Mouse (Mus musculus) MEL (cell line): ENCODE results near the gene Synpo2. TPM values are rescaled to one million over a fixed set of nuclear protein-coding genes. Genes with fewer than 3 reads are reported as not detected.

Experiments used
- DNase-seq: peaks from one replicate; pipeline ENCODE4 v3.0.0; 2011; ENCODE audit warnings: low read depth, low spot score
- H3K27ac ChIP-seq: 2 replicates; pipeline ENCODE4 v1.5.1; 2012; ENCODE audit warnings: low read depth, mild to moderate bottlenecking, control low read depth, low read length, moderate library complexity; ENCODE audit not compliant: control insufficient read depth
- H3K27me3 ChIP-seq, 2 experiments: fragments of 150-350 bp in 1 of 2; sonication (generic) in 1 of 2; 2 replicates each; pipeline ENCODE4 v1.6.1; 2012; ENCODE audit warnings: low read length in 2 of 2, mild to moderate bottlenecking in 2 of 2, improper control_type of control experiment in 1 of 2, moderate library complexity in 1 of 2; ENCODE audit not compliant: insufficient read depth in 2 of 2, control insufficient read depth in 1 of 2
- H3K36me3 ChIP-seq, 2 experiments: 2 replicates each; pipeline ENCODE4 v1.6.1; 2012 to 2014; ENCODE audit warnings: low read length in 2 of 2, improper control_type of control experiment in 1 of 2, inconsistent platforms in 1 of 2, mild to moderate bottlenecking in 1 of 2; ENCODE audit not compliant: insufficient read depth in 2 of 2, control insufficient read depth in 1 of 2
- H3K4me1 ChIP-seq, 2 experiments: fragments of 150-350 bp in 1 of 2; sonication (generic) in 1 of 2; 2 replicates each; pipeline ENCODE4 v1.6.1; 2012; ENCODE audit warnings: low read length in 2 of 2, improper control_type of control experiment in 1 of 2, mild to moderate bottlenecking in 1 of 2; ENCODE audit not compliant: insufficient read depth in 2 of 2, control insufficient read depth in 1 of 2
- H3K4me3 ChIP-seq, 2 experiments: fragments of 150-350 bp in 1 of 2; sonication (generic) in 1 of 2; 2 replicates each; pipeline ENCODE4 v1.5.1; 2012; ENCODE audit warnings: low read depth in 2 of 2, low read length in 2 of 2, mild to moderate bottlenecking in 2 of 2, moderate library complexity in 2 of 2, control low read depth in 1 of 2, improper control_type of control experiment in 1 of 2; ENCODE audit not compliant: control insufficient read depth in 1 of 2, insufficient read depth in 1 of 2
- H3K79me2 ChIP-seq: 2 replicates; pipeline ENCODE4 v1.6.1; 2012; ENCODE audit warnings: mild to moderate bottlenecking, low read length, moderate library complexity; ENCODE audit not compliant: control insufficient read depth, poor library complexity, insufficient read depth
- H3K9ac ChIP-seq: 2 replicates; pipeline ENCODE4 v1.6.1; 2012; ENCODE audit warnings: low read depth, mild to moderate bottlenecking, control low read depth, low read length, moderate library complexity; ENCODE audit not compliant: control insufficient read depth, poor library complexity, severe bottlenecking
- H3K9me3 ChIP-seq: fragments of 150-350 bp; sonication (generic); replicated peaks from 2 replicates; pipeline ENCODE4 v1.6.1; 2012; ENCODE audit warnings: mild to moderate bottlenecking, low read length, improper control_type of control experiment, moderate library complexity; ENCODE audit not compliant: insufficient read depth
- BHLHE40 ChIP-seq: IDR thresholded peaks from 2 replicates; pipeline ENCODE4 v1.6.1; 2012; ENCODE audit warnings: low read depth, mild to moderate bottlenecking, inconsistent platforms, low read length, improper control_type of control experiment, borderline replicate concordance
- CHD1 ChIP-seq: IDR thresholded peaks from 2 replicates; pipeline ENCODE4 v1.6.1; 2012; ENCODE audit warnings: low read depth, mild to moderate bottlenecking, inconsistent platforms, low read length, improper control_type of control experiment
- EP300 ChIP-seq, 2 experiments: IDR thresholded peaks; 2 replicates each; pipeline ENCODE4 v1.6.1; 2011; ENCODE audit warnings: improper control_type of control experiment in 2 of 2, low read length in 2 of 2, low read depth in 1 of 2, mild to moderate bottlenecking in 1 of 2
- JUND ChIP-seq: IDR thresholded peaks from 2 replicates; pipeline ENCODE4 v1.6.1; 2011; ENCODE audit warnings: low read depth, mild to moderate bottlenecking, improper control_type of control experiment, low read length
- MAZ ChIP-seq: IDR thresholded peaks from 2 replicates; pipeline ENCODE4 v1.6.1; 2012; ENCODE audit warnings: low read depth, mild to moderate bottlenecking, inconsistent platforms, low read length, improper control_type of control experiment
- MXI1 ChIP-seq: IDR thresholded peaks from 2 replicates; pipeline ENCODE4 v1.6.1; 2011; ENCODE audit warnings: mild to moderate bottlenecking, low read depth, low read length, improper control_type of control experiment
- NELFE ChIP-seq: IDR thresholded peaks from 2 replicates; pipeline ENCODE4 v1.6.1; 2011; ENCODE audit warnings: low read depth, low read length, improper control_type of control experiment
- NRF1 ChIP-seq: IDR thresholded peaks from 2 replicates; pipeline ENCODE4 v1.6.1; 2014; ENCODE audit warnings: low read depth, mild to moderate bottlenecking, inconsistent platforms, low read length, improper control_type of control experiment, moderate library complexity; ENCODE audit not compliant: poor library complexity, insufficient read depth, severe bottlenecking
- SMC3 ChIP-seq: IDR thresholded peaks from 2 replicates; pipeline ENCODE4 v1.6.1; 2011; ENCODE audit warnings: low read depth, low read length, improper control_type of control experiment
- TAL1 ChIP-seq: IDR thresholded peaks from 2 replicates; pipeline ENCODE4 v1.6.1; 2012; ENCODE audit warnings: mild to moderate bottlenecking, inconsistent platforms, low read length, moderate library complexity, mixed read lengths
- TCF12 ChIP-seq: IDR thresholded peaks from 2 replicates; pipeline ENCODE4 v1.6.1; 2014; ENCODE audit warnings: low read depth, mild to moderate bottlenecking, inconsistent platforms, low read length, improper control_type of control experiment, moderate library complexity
- ZKSCAN1 ChIP-seq: IDR thresholded peaks from 2 replicates; pipeline ENCODE4 v1.6.1; 2012; ENCODE audit warnings: low read depth, mild to moderate bottlenecking, inconsistent platforms, low read length, improper control_type of control experiment, moderate library complexity
- ZNF384 ChIP-seq: IDR thresholded peaks from 2 replicates; pipeline ENCODE4 v1.6.1; 2012; ENCODE audit warnings: low read depth, mild to moderate bottlenecking, inconsistent platforms, low read length, improper control_type of control experiment
- polyA plus RNA-seq, 2 experiments: library from polyadenylated mRNA; stranded (reverse) in 1 of 2; unstranded in 1 of 2; fragments of >175 nt in 1 of 2; fragments of >200 nt in 1 of 2; gene quantifications; 2 replicates each; pipeline versions ENCODE4 v1.2.1 to v1.2.4; 2012; ENCODE audit warnings: low replicate concordance in 2 of 2, low read depth in 1 of 2; ENCODE audit not compliant: insufficient read length in 2 of 2, insufficient read depth in 1 of 2, missing spikeins in 1 of 2
- total RNA-seq: library from RNA; depleted of rRNA; stranded (reverse); fragments of 300-350 nt; gene quantifications from 2 replicates; pipeline ENCODE4 v1.2.3, GENCODE M21; 2012

The Synpo2 gene
- total and polyA plus RNA-seq, 3 experiments, result 0.04 TPM; not detected in 2

GRCm38 (mm10) chr3:123092913-123093639, 142.9 kb downstream of the Synpo2 start:
- Histone ChIP-seq H3K4me3 (no peak overlapping the region), H3K9me3 (no peaks in the 10 kb centered on the region), H3K9ac (no peak overlapping the region), H3K79me2 (no peaks in the 10 kb centered on the region), H3K27ac (no peak overlapping the region)
- no peak for TF ChIP-seq JUND
- TF ChIP-seq, all 39 proteins: peak for 0
- no peak for DNase-seq
- Histone ChIP-seq H3K4me1 (peaks cover 0 to 7% of the 10 kb centered on the region in 2 experiments; a peak in 2 of 4 replicates), H3K36me3 (peaks cover 0 to 3% of the 10 kb centered on the region in 2 experiments; a peak in 2 of 4 replicates), H3K27me3 (no peaks in the 10 kb centered on the region)

- Histone ChIP-seq H3K36me3 (peaks cover 0 to 3% of the 10 kb centered on the region in 2 experiments; a peak in 2 of 4 replicates), H3K27ac (no peak overlapping the region), H3K4me3 (no peak overlapping the region), H3K9me3 (no peaks in the 10 kb centered on the region), H3K9ac (no peak overlapping the region), H3K79me2 (no peaks in the 10 kb centered on the region), H3K4me1 (peaks cover 0 to 7% of the 10 kb centered on the region in 2 experiments; a peak in 2 of 4 replicates), H3K27me3 (no peaks in the 10 kb centered on the region)
- no peak for TF ChIP-seq MAZ
- TF ChIP-seq EP300 (IDR thresholded peaks at IDR 0.05; ENCODE audit: low read depth in 1 of 2, low read length in 2 of 2), result no peak
- no peak for TF ChIP-seq ZNF384
- TF ChIP-seq MXI1, result no peak
- no peak for TF ChIP-seq NELFE
- no peak for TF ChIP-seq TAL1
- no peak for TF ChIP-seq SMC3
- TF ChIP-seq BHLHE40, result no peak
- no peak for TF ChIP-seq ZKSCAN1
- TF ChIP-seq NRF1, result no peak
- TF ChIP-seq TCF12, result no peak
- TF ChIP-seq JUND, result no peak
- no peak for TF ChIP-seq CHD1
- no peak for DNase-seq
Measured at GRCm38 (mm10) chr3:123092442-123092841, 143.5 kb downstream of the Synpo2 start.
